Mouse (Mus musculus): ENCODE measurements at regions not wholly inside any gene's neighbourhood (a gene's known extent, or its start where the extent isn't known, plus 50 kb on each side); places are given as distances from the start of the nearest gene placed in this dataset.

GRCm38 (mm10) chr17:9905501-9906462, 236.3 kb upstream of the Pabpc6 start:
- no peak for DNase-seq
- no peak overlapping the region for H3K4me3 ChIP-seq (replicated peaks; ENCODE audit: extremely low read depth, low read depth, low read length)
- peaks cover 13% of the 10 kb centered on the region for H3K4me1 ChIP-seq (ENCODE audit: control insufficient read depth, insufficient read depth, low read length)
- WGBS = 14% methylated on average over 12 of the region's 12 CpGs
- TF ChIP-seq CTCF (IDR thresholded peaks at IDR 0.05; ENCODE audit: insufficient read depth, low read length) = no peak
- TF ChIP-seq POLR2A (IDR thresholded peaks at IDR 0.05; ENCODE audit: borderline replicate concordance, extremely low read depth, low read depth, low read length) = no peak

- TF ChIP-seq POLR2A (IDR thresholded peaks at IDR 0.05; ENCODE audit: borderline replicate concordance, extremely low read depth, low read depth, low read length) (no peak), CTCF (IDR thresholded peaks at IDR 0.05; ENCODE audit: insufficient read depth, low read length) (no peak)
- no peak overlapping the region for H3K4me3 ChIP-seq (replicated peaks; ENCODE audit: extremely low read depth, low read depth, low read length)
- H3K4me1 ChIP-seq (ENCODE audit: control insufficient read depth, insufficient read depth, low read length) = peaks cover 13% of the 10 kb centered on the region
- 36% methylated on average over 6 of the region's 6 CpGs for WGBS
- no peak for DNase-seq
These were observed 235.0 kb upstream of the Pabpc6 start for GRCm38 (mm10) chr17:9904525-9904991.

GRCm38 (mm10) chr17:9903313-9903712, 233.8 kb upstream of the Pabpc6 start:
- DNase-seq = no peak
- H3K4me1 ChIP-seq (ENCODE audit: control insufficient read depth, insufficient read depth, low read length) = peaks cover 13% of the 10 kb centered on the region
- no peak overlapping the region for H3K4me3 ChIP-seq (replicated peaks; ENCODE audit: extremely low read depth, low read depth, low read length)
- TF ChIP-seq CTCF (IDR thresholded peaks at IDR 0.05; ENCODE audit: insufficient read depth, low read length) (no peak), POLR2A (IDR thresholded peaks at IDR 0.05; ENCODE audit: borderline replicate concordance, extremely low read depth, low read depth, low read length) (no peak)
- 73% methylated on average over 4 of the region's 4 CpGs for WGBS

GRCm38 (mm10) chr17:9896964-9897363, 227.4 kb upstream of the Pabpc6 start:
- no peak for TF ChIP-seq POLR2A (IDR thresholded peaks at IDR 0.05; ENCODE audit: borderline replicate concordance, extremely low read depth, low read depth, low read length)
- no peak for TF ChIP-seq CTCF (IDR thresholded peaks at IDR 0.05; ENCODE audit: insufficient read depth, low read length)
- Histone ChIP-seq H3K4me1 (ENCODE audit: control insufficient read depth, insufficient read depth, low read length) (peaks cover 11% of the 10 kb centered on the region), H3K4me3 (replicated peaks; ENCODE audit: extremely low read depth, low read depth, low read length) (no peak overlapping the region)
- 53% methylated on average over 2 of the region's 2 CpGs for WGBS
- DNase-seq = no peak

GRCm38 (mm10) chr17:9895686-9896082, 226.2 kb upstream of the Pabpc6 start:
- no peak for DNase-seq
- 77% methylated on average over 7 of the region's 7 CpGs for WGBS
- Histone ChIP-seq H3K4me1 (ENCODE audit: control insufficient read depth, insufficient read depth, low read length) (peaks cover 11% of the 10 kb centered on the region), H3K4me3 (replicated peaks; ENCODE audit: extremely low read depth, low read depth, low read length) (no peak overlapping the region)
- TF ChIP-seq CTCF (IDR thresholded peaks at IDR 0.05; ENCODE audit: insufficient read depth, low read length) = no peak
- no peak for TF ChIP-seq POLR2A (IDR thresholded peaks at IDR 0.05; ENCODE audit: borderline replicate concordance, extremely low read depth, low read depth, low read length)

GRCm38 (mm10) chr17:9894828-9895685, 225.5 kb upstream of the Pabpc6 start:
- Histone ChIP-seq H3K4me1 (ENCODE audit: control insufficient read depth, insufficient read depth, low read length) (peaks cover 11% of the 10 kb centered on the region), H3K4me3 (replicated peaks; ENCODE audit: extremely low read depth, low read depth, low read length) (no peak overlapping the region)
- peak; percentile 74 for DNase-seq
- WGBS = 44% methylated on average over 19 of the region's 19 CpGs
- TF ChIP-seq CTCF (IDR thresholded peaks at IDR 0.05; ENCODE audit: insufficient read depth, low read length) = no peak
- TF ChIP-seq POLR2A (IDR thresholded peaks at IDR 0.05; ENCODE audit: borderline replicate concordance, extremely low read depth, low read depth, low read length) = 0 out of 2 replicates have a peak, but pooled peaks have one; percentile 22

- 62% methylated on average over 6 of the region's 6 CpGs for WGBS
- H3K4me1 ChIP-seq (ENCODE audit: control insufficient read depth, insufficient read depth, low read length) = peaks cover 11% of the 10 kb centered on the region
- DNase-seq = no peak
- TF ChIP-seq POLR2A (IDR thresholded peaks at IDR 0.05; ENCODE audit: borderline replicate concordance, extremely low read depth, low read depth, low read length) (no peak), CTCF (IDR thresholded peaks at IDR 0.05; ENCODE audit: insufficient read depth, low read length) (peak; percentile 29; the same call in 1 of the 2 replicates)
- no peak overlapping the region for H3K4me3 ChIP-seq (replicated peaks; ENCODE audit: extremely low read depth, low read depth, low read length)
These were observed 224.4 kb upstream of the Pabpc6 start for GRCm38 (mm10) chr17:9893966-9894365.

- H3K4me1 ChIP-seq (ENCODE audit: control insufficient read depth, insufficient read depth, low read length) = peaks cover 11% of the 10 kb centered on the region
- 91% methylated on average over 5 of the region's 5 CpGs for WGBS
These were observed 223.3 kb upstream of the Pabpc6 start for GRCm38 (mm10) chr17:9892776-9893175.

GRCm38 (mm10) chr17:9892141-9892540, 222.6 kb upstream of the Pabpc6 start:
- DNase-seq = no peak
- Histone ChIP-seq H3K4me3 (replicated peaks; ENCODE audit: extremely low read depth, low read depth, low read length) (no peak overlapping the region), H3K4me1 (ENCODE audit: control insufficient read depth, insufficient read depth, low read length) (peaks cover 11% of the 10 kb centered on the region)
- WGBS = 72% methylated on average over 9 of the region's 9 CpGs
- no peak for TF ChIP-seq POLR2A (IDR thresholded peaks at IDR 0.05; ENCODE audit: borderline replicate concordance, extremely low read depth, low read depth, low read length)
- TF ChIP-seq CTCF (IDR thresholded peaks at IDR 0.05; ENCODE audit: insufficient read depth, low read length) = no peak

More at GRCm38 (mm10) chr17:9892776-9893175, 223.3 kb upstream of the Pabpc6 start:
- no peak overlapping the region for H3K4me3 ChIP-seq (replicated peaks; ENCODE audit: extremely low read depth, low read depth, low read length)
- TF ChIP-seq CTCF (IDR thresholded peaks at IDR 0.05; ENCODE audit: insufficient read depth, low read length) = no peak
- TF ChIP-seq POLR2A (IDR thresholded peaks at IDR 0.05; ENCODE audit: borderline replicate concordance, extremely low read depth, low read depth, low read length) = no peak
- DNase-seq = no peak

Measured in lung, adult 2 months (tissue).